Mouse (Mus musculus) forebrain, embryonic 16.5 days (tissue): ENCODE data around the gene Chchd1. TPM values are rescaled to one million over a fixed set of nuclear protein-coding genes. Genes with fewer than 3 reads are reported as not detected.
A peak's percentile ranks its signal among the peaks of the same experiment; 100 is the strongest.

Experiments used
- ATAC-seq: fragments of 200-750 bp; cut with Nextera tagmentation; 2 replicates; pipeline ENCODE4 v1.8.0; 2017; ENCODE audit warnings: mild to moderate bottlenecking, moderate library complexity
- H3K27ac ChIP-seq: fragments of 300-500 bp; sonication (generic); 2 replicates; pipeline ENCODE4 v1.5.1; 2014; ENCODE audit warnings: low read length, control low read depth
- H3K27me3 ChIP-seq: fragments of 300-500 bp; sonication (generic); replicated peaks from 2 replicates; pipeline ENCODE4 v1.6.1; 2014; ENCODE audit warnings: low read length; ENCODE audit not compliant: control insufficient read depth, insufficient read depth
- H3K36me3 ChIP-seq: fragments of 300-500 bp; sonication (generic); 2 replicates; pipeline ENCODE4 v1.6.1; 2014; ENCODE audit not compliant: control insufficient read depth, insufficient read depth
- H3K4me1 ChIP-seq: fragments of 300-500 bp; sonication (generic); replicated peaks from 2 replicates; pipeline ENCODE4 v1.6.1; 2014; ENCODE audit warnings: low read length; ENCODE audit not compliant: control insufficient read depth, insufficient read depth
- H3K4me2 ChIP-seq: fragments of 300-500 bp; sonication (generic); 2 replicates; pipeline ENCODE4 v1.6.1; 2014; ENCODE audit warnings: mild to moderate bottlenecking, low read length, control low read depth
- H3K4me3 ChIP-seq: fragments of 300-500 bp; sonication (generic); replicated peaks from 2 replicates; pipeline ENCODE4 v1.5.1; 2014; ENCODE audit warnings: mild to moderate bottlenecking, low read length, control low read depth
- H3K9ac ChIP-seq: fragments of 300-500 bp; sonication (generic); replicated peaks from 2 replicates; pipeline ENCODE4 v1.6.1; 2014; ENCODE audit warnings: low read depth, low read length, control low read depth
- H3K9me3 ChIP-seq: fragments of 300-500 bp; sonication (generic); 2 replicates; pipeline ENCODE4 v1.6.1; 2016; ENCODE audit warnings: low read length; ENCODE audit not compliant: control insufficient read depth
- WGBS: fragments of 180-500 bp; shearing (Covaris S2); extraction: QIAGEN DNeasy Blood & Tissue Kit; methylation state at CpG from one replicate; pipeline ENCODE4 v1.1.7; 2014; 5-methylcytosine and 5-hydroxymethylcytosine counted together
- polyA plus RNA-seq: library from polyadenylated mRNA; unstranded; fragments of >200 nt; fragmentation: Nextera tagmentation; extraction: Ambion mirVana; gene quantifications from 2 replicates; pipeline ENCODE4 v1.2.1, GENCODE M21; 2015

Gene Chchd1
- polyA plus RNA-seq, 1 experiment from 2014 or later: 187 TPM

DNA sequence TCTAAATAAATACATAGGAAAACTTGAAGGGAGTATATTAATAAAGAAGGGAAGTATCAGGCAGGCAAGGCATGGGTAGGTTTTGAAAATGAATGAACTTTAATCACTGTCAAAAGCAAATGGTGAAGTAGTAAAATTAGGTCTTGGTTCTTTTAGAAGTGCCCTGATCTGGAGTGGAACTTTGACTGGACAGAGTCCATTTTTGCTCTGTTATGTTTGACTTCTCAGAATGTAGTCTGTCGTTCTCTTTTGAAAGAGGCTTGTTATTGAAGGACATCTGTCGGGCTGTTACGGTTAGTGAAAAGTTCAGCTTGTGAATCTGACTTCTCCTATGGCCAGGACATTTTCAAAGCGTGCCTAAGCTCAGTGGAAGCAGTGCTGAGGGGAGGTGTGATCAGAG, 24.9 kb upstream of the Chchd1 start:
- WGBS: 92% methylated on average over 4 of the region's 4 CpGs
- no peak overlapping the region for H3K4me2 ChIP-seq
- H3K27me3 ChIP-seq: no peaks in the 10 kb centered on the region
- H3K27ac ChIP-seq: no peak overlapping the region
- H3K4me1 ChIP-seq: peaks cover 15% of the 10 kb centered on the region
- no peak for ATAC-seq
- no peak overlapping the region for H3K9ac ChIP-seq
- H3K9me3 ChIP-seq: no peaks in the 10 kb centered on the region
- H3K4me3 ChIP-seq: no peak overlapping the region
- peaks cover 43% of the 10 kb centered on the region for H3K36me3 ChIP-seq

DNA sequence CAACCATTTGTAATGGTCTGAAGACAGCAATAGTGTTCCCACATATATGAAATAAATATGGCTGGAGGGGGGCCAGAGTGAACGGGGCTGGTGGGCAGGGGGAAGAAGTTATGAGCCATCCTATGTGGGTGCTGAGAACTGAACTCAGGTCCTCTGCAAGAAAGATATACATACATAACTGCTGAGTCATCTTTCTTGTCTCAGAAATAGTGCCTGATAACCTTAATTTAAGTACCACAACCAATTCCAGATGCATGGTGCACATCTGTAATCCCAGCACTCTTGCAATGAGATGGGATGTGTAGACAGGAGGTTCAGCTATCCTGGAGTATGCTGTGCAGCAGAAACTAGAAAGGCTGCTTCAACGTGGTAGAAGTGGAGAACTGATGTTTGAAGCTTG, 21.1 kb upstream of the Chchd1 start:
- no peak overlapping the region for H3K4me2 ChIP-seq
- peaks cover 54% of the 10 kb centered on the region for H3K36me3 ChIP-seq
- no peaks in the 10 kb centered on the region for H3K27me3 ChIP-seq
- no peak overlapping the region for H3K4me3 ChIP-seq
- no peaks in the 10 kb centered on the region for H3K9me3 ChIP-seq
- no peak for ATAC-seq
- 94% methylated on average over 2 of the region's 2 CpGs for WGBS
- no peak overlapping the region for H3K9ac ChIP-seq
- H3K4me1 ChIP-seq: no peaks in the 10 kb centered on the region
- H3K27ac ChIP-seq: no peak overlapping the region

DNA sequence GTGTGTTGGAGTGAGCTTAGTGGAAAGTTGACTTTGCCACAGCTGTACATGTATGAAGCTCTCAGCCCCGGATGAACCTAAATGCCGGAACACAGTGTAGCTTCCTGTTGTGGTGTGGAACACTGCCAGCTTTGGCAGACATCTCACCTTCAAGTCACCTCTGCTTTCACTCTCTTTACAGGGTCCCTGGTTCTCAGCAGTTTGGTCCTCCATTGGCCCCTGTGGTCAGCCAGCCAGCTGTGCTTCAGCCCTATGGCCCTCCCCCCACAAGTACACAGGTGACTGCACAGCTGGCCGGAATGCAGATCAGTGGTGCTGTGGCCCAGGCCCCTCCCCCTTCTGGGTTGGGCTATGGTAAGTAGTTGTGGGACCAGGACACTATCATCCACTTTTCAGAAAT, 20.3 kb upstream of the Chchd1 start:
- ATAC-seq: no peak
- no peak overlapping the region for H3K27ac ChIP-seq
- no peak overlapping the region for H3K9ac ChIP-seq
- no peak overlapping the region for H3K4me3 ChIP-seq
- WGBS: 80% methylated on average over 3 of the region's 3 CpGs
- H3K9me3 ChIP-seq: no peaks in the 10 kb centered on the region
- peaks cover 57% of the 10 kb centered on the region for H3K36me3 ChIP-seq
- H3K4me2 ChIP-seq: no peak overlapping the region
- no peaks in the 10 kb centered on the region for H3K27me3 ChIP-seq
- H3K4me1 ChIP-seq: no peaks in the 10 kb centered on the region

DNA sequence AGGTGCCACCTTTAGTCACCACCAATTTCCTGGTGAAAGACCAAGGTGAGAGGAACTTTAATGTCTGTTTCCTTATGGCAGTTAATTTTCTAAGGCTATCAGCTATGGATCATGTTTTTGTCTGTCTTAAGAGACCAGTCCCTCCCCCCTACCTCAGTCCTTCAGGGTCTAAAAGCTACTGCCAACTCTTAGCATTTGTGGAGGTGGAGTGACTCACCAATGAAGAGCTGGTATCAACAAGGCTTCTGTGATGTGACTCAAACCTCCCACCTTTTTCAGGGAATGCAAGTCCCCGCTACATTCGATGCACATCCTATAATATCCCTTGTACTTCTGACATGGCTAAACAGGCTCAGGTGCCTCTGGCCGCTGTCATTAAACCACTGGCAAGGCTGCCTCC, 16.2 kb upstream of the Chchd1 start:
- no peak overlapping the region for H3K27ac ChIP-seq
- no peaks in the 10 kb centered on the region for H3K4me1 ChIP-seq
- H3K36me3 ChIP-seq: peaks cover 55% of the 10 kb centered on the region
- H3K4me3 ChIP-seq: no peak overlapping the region
- no peaks in the 10 kb centered on the region for H3K27me3 ChIP-seq
- no peak overlapping the region for H3K4me2 ChIP-seq
- no peaks in the 10 kb centered on the region for H3K9me3 ChIP-seq
- no peak overlapping the region for H3K9ac ChIP-seq
- ATAC-seq: no peak
- 95% methylated on average over 3 of the region's 3 CpGs for WGBS

DNA sequence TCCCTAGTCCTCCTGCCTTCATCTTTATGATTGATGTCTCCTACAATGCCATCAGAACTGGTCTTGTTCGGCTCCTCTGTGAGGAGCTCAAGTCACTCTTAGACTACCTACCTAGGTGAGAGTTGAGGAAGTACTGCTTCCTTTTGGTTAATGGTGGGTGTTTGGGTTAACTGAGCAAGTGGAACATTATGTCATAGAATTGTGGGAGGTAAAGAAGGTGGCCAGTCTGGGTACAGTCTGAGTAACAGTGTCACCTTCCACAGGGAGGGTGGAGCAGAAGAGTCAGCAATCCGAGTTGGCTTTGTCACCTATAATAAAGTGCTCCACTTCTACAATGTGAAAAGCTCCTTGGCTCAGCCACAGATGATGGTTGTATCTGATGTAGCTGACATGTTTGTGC, 13.8 kb upstream of the Chchd1 start:
- Histone ChIP-seq H3K4me1 (no peaks in the 10 kb centered on the region; the same call in 1 of the 2 replicates), H3K9me3 (no peaks in the 10 kb centered on the region), H3K4me2 (no peak overlapping the region), H3K27ac (no peak overlapping the region), H3K36me3 (peaks cover 50% of the 10 kb centered on the region), H3K27me3 (no peaks in the 10 kb centered on the region), H3K9ac (no peak overlapping the region), H3K4me3 (no peak overlapping the region)
- ATAC-seq: no peak
- 87% methylated on average over 2 of the region's 2 CpGs for WGBS

DNA sequence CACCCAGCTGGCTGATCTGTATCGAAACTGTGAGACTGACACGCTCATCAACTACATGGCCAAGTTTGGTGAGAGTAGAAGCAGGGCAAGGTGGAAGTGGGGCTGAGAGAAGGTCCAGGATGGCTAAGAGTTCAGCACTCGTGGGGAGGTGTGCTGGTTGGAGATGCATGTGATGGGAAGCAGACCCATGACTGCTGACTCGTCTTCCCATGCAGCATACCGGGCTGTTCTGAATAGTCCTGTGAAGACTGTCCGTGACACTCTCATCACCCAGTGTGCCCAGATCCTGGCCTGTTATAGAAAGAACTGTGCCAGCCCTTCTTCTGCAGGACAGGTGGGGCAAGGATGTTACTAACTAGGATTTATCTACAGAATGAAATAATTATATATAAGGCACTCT, 11.0 kb upstream of the Chchd1 start:
- peaks cover 40% of the 10 kb centered on the region for H3K36me3 ChIP-seq
- WGBS: 94% methylated on average over 6 of the region's 6 CpGs

DNA sequence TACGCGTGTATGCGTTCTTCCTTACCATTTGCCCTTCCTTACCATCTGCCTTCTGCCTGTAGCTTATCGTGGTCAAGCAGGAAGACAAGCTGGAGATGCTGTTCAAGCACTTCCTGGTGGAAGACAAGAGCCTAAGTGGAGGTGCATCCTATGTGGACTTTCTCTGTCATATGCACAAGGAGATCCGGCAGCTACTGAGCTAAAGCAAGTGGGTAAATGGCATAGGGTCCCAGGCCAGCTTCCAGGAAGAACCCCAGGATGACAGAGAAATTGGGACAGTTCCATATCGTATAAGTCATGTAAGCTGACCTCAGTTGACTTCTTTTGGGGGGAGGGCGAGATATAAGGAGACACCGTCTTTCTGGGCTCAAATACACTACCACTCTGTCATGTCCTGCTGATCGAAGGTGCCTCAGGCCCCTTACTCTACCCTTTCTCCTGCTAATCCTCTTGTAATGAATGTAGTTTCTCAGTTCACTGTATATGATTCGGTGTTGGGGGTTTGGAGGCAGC, 9.2 kb upstream of the Chchd1 start:
- H3K4me1 ChIP-seq: peaks cover 36% of the 10 kb centered on the region
- H3K4me3 ChIP-seq: no peak overlapping the region
- H3K27ac ChIP-seq: no peak overlapping the region
- ATAC-seq: no peak
- H3K27me3 ChIP-seq: no peaks in the 10 kb centered on the region
- peaks cover 30% of the 10 kb centered on the region for H3K36me3 ChIP-seq
- H3K9ac ChIP-seq: no peak overlapping the region
- WGBS: 94% methylated on average over 10 of the region's 10 CpGs
- H3K9me3 ChIP-seq: no peaks in the 10 kb centered on the region
- no peak overlapping the region for H3K4me2 ChIP-seq

More for the DNA sequence above, 11.0 kb upstream of the Chchd1 start:
- H3K9ac ChIP-seq: no peak overlapping the region
- H3K9me3 ChIP-seq: no peaks in the 10 kb centered on the region
- no peak overlapping the region for H3K27ac ChIP-seq
- ATAC-seq: no peak
- no peaks in the 10 kb centered on the region for H3K27me3 ChIP-seq
- peaks cover 17% of the 10 kb centered on the region for H3K4me1 ChIP-seq
- H3K4me2 ChIP-seq: no peak overlapping the region
- no peak overlapping the region for H3K4me3 ChIP-seq

DNA sequence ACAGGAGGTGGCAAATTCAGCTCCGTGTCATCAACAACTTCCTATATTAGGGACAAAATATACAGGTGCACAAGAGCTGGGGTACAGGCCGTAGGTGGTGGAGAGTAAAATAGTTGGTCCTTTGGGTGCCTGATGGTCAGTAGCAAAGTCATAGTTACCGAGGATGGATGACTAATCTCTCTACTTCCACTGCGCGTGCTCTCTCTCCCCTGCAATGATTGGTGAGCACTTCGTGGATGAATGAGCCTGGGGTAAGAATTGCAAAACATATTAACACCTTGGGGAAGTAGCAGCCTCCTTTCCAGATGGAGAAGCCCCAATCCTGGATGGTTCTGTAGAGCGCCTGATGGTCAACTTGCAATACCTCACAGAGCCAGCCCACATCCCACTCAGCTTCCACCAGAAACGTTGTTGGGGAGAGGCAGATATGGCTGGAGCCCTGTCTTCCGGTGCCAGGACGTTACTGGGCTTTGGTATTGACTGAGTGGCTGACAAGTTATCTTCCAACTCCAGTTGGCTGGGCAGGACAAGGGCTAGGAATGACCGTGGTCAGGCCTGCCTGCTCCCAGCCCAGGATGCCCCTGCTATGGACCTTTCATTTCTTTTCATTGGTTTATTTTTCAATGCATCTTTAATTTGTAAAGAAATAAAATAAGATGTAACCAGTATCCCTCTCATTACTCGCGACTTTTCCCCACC, 8.5 kb upstream of the Chchd1 start:
- Histone ChIP-seq H3K27ac (peak overlapping the region; percentile 98), H3K9me3 (no peaks in the 10 kb centered on the region), H3K27me3 (no peaks in the 10 kb centered on the region), H3K9ac (peak overlapping the region; percentile 95), H3K4me1 (peaks cover 41% of the 10 kb centered on the region), H3K36me3 (peaks cover 25% of the 10 kb centered on the region), H3K4me2 (peak overlapping the region; percentile 81), H3K4me3 (peak overlapping the region; percentile 97)
- 51% methylated on average over 13 of the region's 13 CpGs for WGBS
- no peak; the same call in 1 of the 2 replicates for ATAC-seq

DNA sequence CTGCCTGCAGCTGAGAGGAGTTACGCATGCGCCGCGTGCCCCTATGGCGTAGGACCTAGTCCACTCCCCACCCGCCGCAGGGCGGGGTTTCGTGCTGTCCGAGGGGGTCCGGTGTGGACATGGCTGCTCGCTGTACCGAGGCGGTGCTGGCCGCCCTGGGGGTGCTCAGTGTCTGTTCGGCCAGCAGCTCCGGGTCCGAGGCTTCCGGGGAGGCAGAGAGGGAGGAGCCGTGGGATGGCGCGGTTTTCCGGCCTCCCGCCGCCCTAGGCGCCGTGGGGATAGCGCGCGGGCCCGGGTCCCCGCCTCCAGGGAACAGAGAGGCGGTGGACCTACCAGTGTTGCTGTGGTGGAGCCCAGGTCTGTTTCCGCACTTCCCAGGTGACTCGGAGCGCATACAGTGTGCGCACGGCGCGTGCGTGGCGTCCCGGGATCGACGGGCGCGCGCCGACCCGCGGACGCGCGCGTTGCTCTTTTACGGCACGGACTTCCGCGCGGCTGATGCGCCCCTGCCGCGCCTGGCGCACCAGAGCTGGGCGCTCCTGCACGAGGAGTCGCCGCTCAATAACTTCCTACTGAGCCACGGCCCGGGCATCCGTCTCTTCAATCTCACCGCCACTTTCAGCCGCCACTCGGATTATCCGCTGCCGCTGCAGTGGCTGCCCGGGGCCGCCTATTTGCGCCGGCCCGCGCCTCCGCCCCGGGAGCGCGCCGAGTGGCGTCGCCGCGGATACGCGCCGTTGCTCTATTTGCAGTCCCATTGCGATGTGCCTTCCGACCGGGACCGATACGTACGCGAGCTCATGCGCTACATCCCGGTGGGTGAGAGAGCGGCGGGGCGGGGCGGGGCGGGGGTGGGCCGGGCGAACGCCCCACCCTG, 7.7 kb upstream of the Chchd1 start, which contains the start of gene Fut11:
Gene Fut11 (plus strand): TSS at position 85 of the 877 bp plus-strand sequence.
- Histone ChIP-seq H3K27me3 (no peaks in the 10 kb centered on the region), H3K9ac (peak within 1 kb of the TSS; percentile 95), H3K4me2 (peak within 1 kb of the TSS; percentile 81), H3K4me1 (peaks cover 48% of the 10 kb centered on the region), H3K9me3 (no peaks in the 10 kb centered on the region), H3K36me3 (peaks cover 20% of the 10 kb centered on the region), H3K27ac (peak within 1 kb of the TSS; percentile 98), H3K4me3 (peak within 1 kb of the TSS; percentile 97)
- peak; percentile 91 for ATAC-seq
- WGBS: under 1% methylated on average over 106 of the region's 111 CpGs
